Mouse (Mus musculus) embryonic facial prominence, embryonic 13.5 days (tissue): ENCODE data around the gene Heatr4. TPM values are rescaled to one million over a fixed set of nuclear protein-coding genes. Genes with fewer than 3 reads are reported as not detected.
A peak's percentile ranks its signal among the peaks of the same experiment; 100 is the strongest.

Experiments used
- ATAC-seq: fragments of 200-750 bp; cut with Nextera tagmentation; 2 replicates; pipeline ENCODE4 v1.8.0; 2017; ENCODE audit warnings: low read depth; ENCODE audit not compliant: insufficient number of reproducible peaks, insufficient read depth, low FRiP score, low TSS enrichment
- H3K27ac ChIP-seq: fragments of 300-500 bp; sonication (generic); 2 replicates; pipeline ENCODE4 v1.5.1; 2015; ENCODE audit warnings: moderate library complexity, mild to moderate bottlenecking, inconsistent platforms
- H3K27me3 ChIP-seq: fragments of 300-500 bp; sonication (generic); 2 replicates; pipeline ENCODE4 v1.6.1; 2015; ENCODE audit warnings: mild to moderate bottlenecking, inconsistent platforms
- H3K36me3 ChIP-seq: fragments of 300-500 bp; sonication (generic); 2 replicates; pipeline ENCODE4 v1.6.1; 2015; ENCODE audit warnings: mild to moderate bottlenecking, inconsistent platforms
- H3K4me1 ChIP-seq: fragments of 300-500 bp; sonication (generic); 2 replicates; pipeline ENCODE4 v1.6.1; 2015; ENCODE audit warnings: inconsistent platforms
- H3K4me2 ChIP-seq: fragments of 300-500 bp; sonication (generic); 2 replicates; pipeline ENCODE4 v1.6.1; 2015; ENCODE audit warnings: moderate library complexity, mild to moderate bottlenecking, inconsistent platforms
- H3K4me3 ChIP-seq: fragments of 300-500 bp; sonication (generic); 2 replicates; pipeline ENCODE4 v1.5.1; 2015; ENCODE audit warnings: mild to moderate bottlenecking, inconsistent platforms
- H3K9ac ChIP-seq: fragments of 300-500 bp; sonication (generic); 2 replicates; pipeline ENCODE4 v1.6.1; 2015; ENCODE audit warnings: mild to moderate bottlenecking, inconsistent platforms
- H3K9me3 ChIP-seq: fragments of 300-500 bp; sonication (generic); 2 replicates; pipeline ENCODE4 v1.6.1; 2016; ENCODE audit warnings: inconsistent platforms
- WGBS: fragments of 180-500 bp; shearing (Covaris S2); methylation state at CpG from one replicate; pipeline ENCODE4 v1.1.7; 2015; ENCODE audit warnings: mixed read lengths; 5-methylcytosine and 5-hydroxymethylcytosine counted together
- polyA plus RNA-seq: library from polyadenylated mRNA; unstranded; fragments of >200 nt; fragmentation: Nextera tagmentation; extraction: Ambion mirVana; gene quantifications from 2 replicates; pipeline ENCODE4 v1.2.1, GENCODE M21; 2015

Gene Heatr4
- polyA plus RNA-seq, 1 experiment from 2014 or later: not detected

- H3K9me3 ChIP-seq: no peaks in the 10 kb centered on the region
- H3K4me1 ChIP-seq: 0 out of 2 replicates have a peak, but pooled peaks cover 6% of the 10 kb centered on the region
- WGBS: 87% methylated on average over 4 of the region's 4 CpGs
- no peaks in the 10 kb centered on the region for H3K27me3 ChIP-seq
- H3K9ac ChIP-seq: no peak overlapping the region
- ATAC-seq: no peak
- peaks cover 7% of the 10 kb centered on the region for H3K36me3 ChIP-seq
- H3K4me3 ChIP-seq: no peak overlapping the region
- no peak overlapping the region for H3K4me2 ChIP-seq
- no peak overlapping the region for H3K27ac ChIP-seq
Measured at GRCm38 (mm10) chr12:83989378-83989777, 4.7 kb upstream of the Heatr4 start.

DNA sequence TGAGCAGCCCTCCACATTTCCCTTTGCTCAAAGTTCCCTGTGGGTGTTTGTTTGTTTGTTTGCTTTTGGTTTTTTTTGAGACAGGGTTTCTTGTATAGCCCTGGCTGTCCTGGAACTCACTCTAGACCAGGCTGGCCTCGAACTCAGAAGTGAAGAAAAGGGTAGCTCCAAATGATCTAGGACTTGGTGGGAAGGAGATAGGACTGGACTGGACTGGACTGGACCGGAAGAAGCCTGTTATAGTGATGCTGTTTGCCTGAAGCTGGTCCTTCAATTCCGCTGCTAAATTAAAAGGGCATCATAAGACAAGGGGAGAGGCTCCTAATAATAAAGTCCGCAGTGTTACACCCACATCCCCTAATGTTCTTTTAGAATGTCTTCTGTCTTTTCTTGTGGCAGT is 3.8 kb upstream of the Heatr4 start:
- Histone ChIP-seq H3K9ac (peak overlapping the region; percentile 84), H3K36me3 (peaks cover 4% of the 10 kb centered on the region; the same call in 1 of the 2 replicates), H3K4me2 (peak overlapping the region; percentile 57), H3K4me3 (peak overlapping the region; percentile 67), H3K27ac (peak overlapping the region; percentile 94), H3K27me3 (no peaks in the 10 kb centered on the region), H3K4me1 (0 out of 2 replicates have a peak, but pooled peaks cover 6% of the 10 kb centered on the region), H3K9me3 (no peaks in the 10 kb centered on the region)
- 67% methylated on average over 4 of the region's 4 CpGs for WGBS
- no peak for ATAC-seq

DNA sequence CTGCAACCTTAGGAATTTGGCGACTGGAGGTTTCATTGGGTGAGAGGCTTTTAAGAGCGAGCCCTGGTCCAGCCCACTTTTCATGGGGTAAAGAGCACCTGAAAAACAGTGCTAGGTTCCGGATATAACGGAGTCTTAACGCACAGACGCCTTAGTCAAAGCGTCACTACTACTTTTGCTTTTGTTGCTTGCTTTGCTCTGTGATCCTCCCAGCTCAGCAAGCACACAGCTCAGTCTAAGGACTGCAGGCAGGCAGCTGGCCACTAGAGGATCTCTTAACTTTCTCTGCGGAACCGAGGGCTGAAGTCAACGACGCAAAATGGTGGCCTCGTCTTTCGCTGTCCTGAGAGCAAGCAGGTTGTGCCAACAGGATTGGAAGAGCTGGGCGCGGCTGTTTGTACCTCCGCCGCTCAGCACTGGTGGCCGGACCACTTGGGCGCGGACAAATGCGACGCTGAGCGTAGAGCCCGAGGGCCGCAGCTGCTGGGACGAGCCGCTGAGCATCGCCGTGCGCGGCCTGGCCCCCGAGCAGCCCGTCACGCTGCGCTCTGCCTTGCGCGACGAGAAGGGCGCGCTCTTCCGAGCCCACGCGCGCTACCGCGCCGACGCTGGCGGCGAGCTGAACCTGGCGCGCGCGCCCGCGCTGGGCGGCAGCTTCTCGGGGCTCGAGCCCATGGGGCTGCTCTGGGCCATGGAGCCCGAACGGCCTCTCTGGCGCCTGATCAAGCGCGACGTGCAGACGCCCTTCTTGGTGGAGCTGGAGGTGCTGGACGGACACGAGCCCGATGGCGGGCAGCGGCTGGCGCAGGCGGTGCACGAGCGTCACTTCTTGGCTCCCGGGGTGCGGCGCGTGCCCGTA is 3.2 kb upstream of the Heatr4 start, which contains the start of gene Acot2:
Gene Acot2, plus strand, starts transcription at position 279 of the 859 bp plus-strand sequence.
- no peaks in the 10 kb centered on the region for H3K36me3 ChIP-seq
- under 1% methylated on average over 80 of the region's 80 CpGs for WGBS
- 0 out of 2 replicates have a peak, but pooled peaks cover 6% of the 10 kb centered on the region for H3K4me1 ChIP-seq
- no peaks in the 10 kb centered on the region for H3K9me3 ChIP-seq
- no peaks in the 10 kb centered on the region for H3K27me3 ChIP-seq
- peak within 1 kb of the TSS; percentile 94 for H3K27ac ChIP-seq
- ATAC-seq: peak; percentile 77
- peak within 1 kb of the TSS; percentile 57 for H3K4me2 ChIP-seq
- peak within 1 kb of the TSS; percentile 84 for H3K9ac ChIP-seq
- H3K4me3 ChIP-seq: peak within 1 kb of the TSS; percentile 67

DNA sequence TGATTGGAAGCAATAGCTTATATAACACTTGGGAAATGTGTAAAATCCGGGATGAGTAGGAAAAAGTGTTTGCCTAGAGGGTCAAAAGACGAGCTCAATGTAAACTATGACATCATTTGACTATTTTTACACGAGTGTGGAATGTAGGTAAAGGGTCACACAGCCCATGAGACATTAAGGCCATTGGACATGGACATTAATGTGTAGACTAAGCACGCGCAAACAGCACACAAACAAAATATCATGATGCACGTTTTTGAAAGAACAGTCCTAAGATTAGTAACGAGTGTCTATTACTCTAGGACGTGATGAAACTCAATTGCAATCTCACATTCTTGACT is 2.6 kb upstream of the Heatr4 start:
- peak overlapping the region; percentile 57 for H3K4me2 ChIP-seq
- no peaks in the 10 kb centered on the region for H3K27me3 ChIP-seq
- no peaks in the 10 kb centered on the region for H3K36me3 ChIP-seq
- no peak for ATAC-seq
- peak overlapping the region; percentile 94 for H3K27ac ChIP-seq
- H3K9ac ChIP-seq: peak overlapping the region; percentile 84
- 26% methylated on average over 8 of the region's 8 CpGs for WGBS
- 0 out of 2 replicates have a peak, but pooled peaks cover 6% of the 10 kb centered on the region for H3K4me1 ChIP-seq
- H3K4me3 ChIP-seq: peak overlapping the region; percentile 67
- H3K9me3 ChIP-seq: no peaks in the 10 kb centered on the region

DNA sequence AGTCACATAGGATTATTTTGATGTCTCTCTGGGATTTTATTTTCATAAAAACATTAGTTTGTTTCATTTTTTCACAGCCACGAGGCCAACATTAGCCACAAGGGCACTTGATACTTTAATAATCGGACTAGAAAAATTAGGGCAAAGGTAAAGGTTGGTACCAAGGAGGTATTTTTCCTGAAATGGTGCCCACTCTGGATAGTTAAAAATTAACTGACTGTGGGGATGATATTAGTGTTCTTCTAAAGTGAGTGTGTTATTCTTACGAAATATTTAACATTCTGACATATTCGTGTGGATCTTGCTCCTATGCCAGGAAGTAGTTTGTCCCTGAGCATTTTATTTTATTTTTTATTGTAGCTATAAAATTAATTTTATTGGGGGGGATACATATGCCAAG is 3.0 kb downstream of the Heatr4 start:
- no peak overlapping the region for H3K4me3 ChIP-seq
- H3K4me1 ChIP-seq: no peaks in the 10 kb centered on the region
- no peak overlapping the region for H3K4me2 ChIP-seq
- no peak for ATAC-seq
- no peaks in the 10 kb centered on the region for H3K27me3 ChIP-seq
- H3K9ac ChIP-seq: no peak overlapping the region
- H3K36me3 ChIP-seq: no peaks in the 10 kb centered on the region
- 86% methylated on average over 4 of the region's 4 CpGs for WGBS
- no peak overlapping the region for H3K27ac ChIP-seq
- H3K9me3 ChIP-seq: no peaks in the 10 kb centered on the region

GRCm38 (mm10) chr12:83978862-83979261 is 5.8 kb downstream of the Heatr4 start:
- WGBS: 90% methylated on average over 6 of the region's 6 CpGs
- no peaks in the 10 kb centered on the region for H3K4me1 ChIP-seq
- H3K27me3 ChIP-seq: no peaks in the 10 kb centered on the region
- no peak overlapping the region for H3K9ac ChIP-seq
- no peaks in the 10 kb centered on the region for H3K36me3 ChIP-seq
- H3K9me3 ChIP-seq: 0 out of 2 replicates have a peak, but pooled peaks cover 6% of the 10 kb centered on the region
- H3K27ac ChIP-seq: no peak overlapping the region
- no peak for ATAC-seq
- H3K4me2 ChIP-seq: no peak overlapping the region
- no peak overlapping the region for H3K4me3 ChIP-seq

GRCm38 (mm10) chr12:83972117-83972516 is 12.5 kb downstream of the Heatr4 start:
- no peaks in the 10 kb centered on the region for H3K4me1 ChIP-seq
- H3K4me3 ChIP-seq: no peak overlapping the region
- H3K4me2 ChIP-seq: no peak overlapping the region
- 82% methylated on average over 2 of the region's 2 CpGs for WGBS
- 0 out of 2 replicates have a peak, but pooled peaks cover 6% of the 10 kb centered on the region for H3K9me3 ChIP-seq
- no peaks in the 10 kb centered on the region for H3K27me3 ChIP-seq
- ATAC-seq: no peak
- no peaks in the 10 kb centered on the region for H3K36me3 ChIP-seq
- no peak overlapping the region for H3K27ac ChIP-seq
- no peak overlapping the region for H3K9ac ChIP-seq

DNA sequence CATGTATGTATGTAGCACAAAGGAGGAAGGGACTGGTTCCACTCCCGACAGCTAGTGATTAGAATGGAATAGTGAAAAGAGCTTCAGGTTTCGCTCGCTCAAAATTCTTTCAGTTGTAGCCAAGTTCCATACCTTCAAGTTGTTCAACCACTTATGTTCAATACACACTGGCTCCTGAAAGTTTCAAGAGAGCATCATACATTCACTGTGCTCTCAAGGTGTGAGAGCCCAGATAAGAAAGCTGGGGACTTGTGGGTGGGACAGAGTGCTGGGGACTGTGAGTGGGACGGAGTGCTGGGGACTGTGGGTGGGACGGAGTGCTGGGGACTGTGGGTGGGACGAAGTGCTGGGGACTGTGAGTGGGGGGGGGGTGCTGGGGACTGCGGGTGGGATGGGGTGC is 19.4 kb downstream of the Heatr4 start:
- Histone ChIP-seq H3K4me1 (no peaks in the 10 kb centered on the region), H3K9me3 (no peaks in the 10 kb centered on the region), H3K27me3 (no peaks in the 10 kb centered on the region), H3K36me3 (no peaks in the 10 kb centered on the region), H3K9ac (no peak overlapping the region), H3K27ac (no peak overlapping the region), H3K4me3 (no peak overlapping the region), H3K4me2 (no peak overlapping the region)
- ATAC-seq: no peak
- WGBS: 81% methylated on average over 7 of the region's 7 CpGs

GRCm38 (mm10) chr12:83958278-83958677 is 26.4 kb downstream of the Heatr4 start:
- H3K27ac ChIP-seq: no peak overlapping the region
- no peak for ATAC-seq
- H3K4me2 ChIP-seq: no peak overlapping the region
- H3K9me3 ChIP-seq: no peaks in the 10 kb centered on the region
- peaks cover 27% of the 10 kb centered on the region for H3K36me3 ChIP-seq
- H3K9ac ChIP-seq: no peak overlapping the region
- WGBS: 90% methylated on average over 9 of the region's 9 CpGs
- no peaks in the 10 kb centered on the region for H3K27me3 ChIP-seq
- no peak overlapping the region for H3K4me3 ChIP-seq
- peaks cover 4% of the 10 kb centered on the region; the same call in 1 of the 2 replicates for H3K4me1 ChIP-seq

- peak overlapping the region; percentile 93 for H3K4me2 ChIP-seq
- peaks cover 32% of the 10 kb centered on the region for H3K4me1 ChIP-seq
- peak overlapping the region; percentile 88 for H3K4me3 ChIP-seq
- WGBS: 62% methylated on average over 32 of the region's 32 CpGs
- peaks cover 41% of the 10 kb centered on the region for H3K36me3 ChIP-seq
- no peak for ATAC-seq
- H3K9ac ChIP-seq: peak overlapping the region; percentile 87
- H3K27me3 ChIP-seq: no peaks in the 10 kb centered on the region
- H3K27ac ChIP-seq: no peak overlapping the region
- H3K9me3 ChIP-seq: no peaks in the 10 kb centered on the region
Measured at GRCm38 (mm10) chr12:83951711-83952575, 32.7 kb downstream of the Heatr4 start.

- no peaks in the 10 kb centered on the region for H3K9me3 ChIP-seq
- H3K4me2 ChIP-seq: peak overlapping the region; percentile 93
- peaks cover 34% of the 10 kb centered on the region for H3K36me3 ChIP-seq
- peaks cover 32% of the 10 kb centered on the region for H3K4me1 ChIP-seq
- peak; percentile 62 for ATAC-seq
- H3K4me3 ChIP-seq: peak overlapping the region; percentile 88
- H3K27ac ChIP-seq: peak overlapping the region; percentile 82
- 1% methylated on average over 97 of the region's 116 CpGs for WGBS
- H3K9ac ChIP-seq: peak overlapping the region; percentile 87
- H3K27me3 ChIP-seq: no peaks in the 10 kb centered on the region
Measured at GRCm38 (mm10) chr12:83950840-83951701, 33.6 kb downstream of the Heatr4 start.
